Mouse (Mus musculus): ENCODE results near the gene 9530003J23Rik.
"Not testable (repeated sequence)": the region's sequence is repeated elsewhere in the genome, so short reads cannot be mapped to it uniquely, and the experiment has no call there.

The 9530003J23Rik gene

GRCm38 (mm10) chr10:117238603-117239002 lies at the start of gene 9530003J23Rik:
Gene 9530003J23Rik (minus strand): TSS chr10:117238703.
- in situ Hi-C loops (cut with MboI; ENCODE audit: low pct_unique_long_range_greater_than_20kb in 1 of 2, low sequenced_read_pairs in 2 of 2, unreplicated experiment in 1 of 2): loop anchor here (10.0 to 25.0 kb wide), 2 partner anchors 196 to 199 kb away; no protein-coding TSS in a partner anchor

GRCm38 (mm10) chr10:117287226-117287850 lies 48.8 kb upstream of the 9530003J23Rik start:
- in situ Hi-C loops (cut with MboI; ENCODE audit: low pct_unique_long_range_greater_than_20kb in 1 of 2, low sequenced_read_pairs in 2 of 2, unreplicated experiment in 1 of 2): no loop called here

DNA sequence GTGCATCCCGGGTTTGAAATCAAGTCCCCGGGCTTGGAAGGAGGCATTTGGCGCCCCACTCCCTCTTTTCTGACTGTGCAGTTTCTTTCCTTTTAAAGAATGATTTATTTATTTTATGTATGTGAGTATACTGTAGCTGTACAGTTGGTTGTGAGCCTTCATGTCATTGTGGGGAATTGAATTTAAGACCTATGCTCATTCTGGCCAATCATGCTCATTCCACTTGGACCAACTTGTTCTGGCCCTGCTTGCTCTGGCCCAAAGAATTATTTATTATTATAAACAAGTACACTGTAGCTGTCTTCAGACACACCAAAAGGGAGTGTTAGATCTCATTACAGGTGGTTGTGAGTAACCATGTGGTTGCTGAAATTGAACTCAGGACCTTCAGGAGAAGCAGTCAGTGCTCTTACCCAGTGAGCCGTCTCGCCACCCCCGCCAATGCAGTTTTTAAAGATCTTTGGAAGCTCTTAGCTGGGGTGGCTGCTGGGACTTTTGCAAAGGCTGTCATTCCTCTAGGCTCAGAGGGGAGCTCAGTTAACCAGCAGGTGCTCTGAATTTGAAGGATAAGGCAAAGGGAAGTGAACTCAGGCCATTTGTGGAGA lies 48.0 kb upstream of the 9530003J23Rik start:
- in situ Hi-C loops (cut with MboI; ENCODE audit: low pct_unique_long_range_greater_than_20kb in 1 of 2, low sequenced_read_pairs in 2 of 2, unreplicated experiment in 1 of 2): no loop called here

DNA sequence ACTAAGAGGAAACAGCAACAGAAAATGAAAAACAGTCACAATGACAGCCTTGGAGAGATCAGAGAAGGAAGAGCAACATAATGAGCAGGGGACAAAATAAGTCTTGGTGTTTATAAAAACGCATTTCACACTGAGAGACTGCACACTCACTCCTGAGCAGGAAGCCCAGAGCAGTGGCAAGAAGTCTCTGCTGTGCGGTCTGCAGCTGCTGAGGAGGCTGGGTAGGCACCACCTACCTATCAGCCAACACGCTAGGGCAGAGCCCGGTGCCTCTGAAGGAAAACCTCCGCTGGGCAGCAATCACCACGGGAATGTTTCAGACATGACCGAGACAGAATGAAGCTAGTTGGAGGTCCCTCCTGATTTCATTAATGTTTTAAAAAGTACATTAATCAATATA lies 47.1 kb upstream of the 9530003J23Rik start:
- in situ Hi-C loops (cut with MboI; ENCODE audit: low pct_unique_long_range_greater_than_20kb in 1 of 2, low sequenced_read_pairs in 2 of 2, unreplicated experiment in 1 of 2): not testable (repeated sequence)

DNA sequence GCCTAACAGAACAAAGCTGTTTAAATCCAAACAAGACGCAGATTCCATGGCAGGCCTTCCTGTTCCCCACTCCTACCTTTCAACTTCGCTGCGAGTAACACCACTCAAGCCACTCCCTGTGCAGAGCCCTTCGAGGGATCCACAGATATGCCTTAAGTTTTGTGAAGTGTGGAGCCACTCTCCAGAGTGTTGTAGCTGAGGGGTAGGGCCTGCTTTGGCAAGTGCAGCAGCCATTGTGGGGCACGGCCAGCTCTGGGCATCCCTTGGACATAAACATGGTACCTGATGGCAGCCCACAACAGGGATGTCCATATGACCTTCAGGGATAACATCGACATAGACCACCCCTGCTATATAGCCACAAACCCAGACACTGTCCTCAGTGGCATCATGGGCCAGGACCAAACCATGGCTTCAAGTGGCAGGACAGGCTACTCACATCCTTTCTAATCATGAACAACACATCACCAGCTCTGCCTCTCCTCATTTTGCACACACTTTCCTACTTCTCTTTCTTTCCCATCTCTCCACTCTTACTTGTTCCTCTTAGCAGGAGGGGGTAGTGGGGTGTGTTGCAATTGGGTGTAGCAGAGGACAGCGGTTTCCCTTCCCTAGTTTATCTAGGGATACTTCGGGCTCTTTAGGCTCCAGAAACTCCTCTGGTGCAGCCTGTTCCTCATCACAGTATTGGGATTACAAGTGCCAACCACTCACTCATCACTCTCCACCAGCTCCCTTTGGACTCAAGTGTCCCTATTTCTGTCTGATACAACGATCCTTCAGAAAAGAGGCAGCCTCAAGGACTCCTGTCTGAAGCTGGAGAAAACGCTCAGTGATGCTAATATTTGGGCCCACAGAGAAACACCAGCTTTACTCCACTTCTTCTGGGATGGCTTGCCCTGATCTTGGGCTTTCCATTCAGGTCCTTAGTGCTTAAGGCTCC lies 46.3 kb upstream of the 9530003J23Rik start:
- in situ Hi-C loops (cut with MboI; ENCODE audit: low pct_unique_long_range_greater_than_20kb in 1 of 2, low sequenced_read_pairs in 2 of 2, unreplicated experiment in 1 of 2): no loop called here

DNA sequence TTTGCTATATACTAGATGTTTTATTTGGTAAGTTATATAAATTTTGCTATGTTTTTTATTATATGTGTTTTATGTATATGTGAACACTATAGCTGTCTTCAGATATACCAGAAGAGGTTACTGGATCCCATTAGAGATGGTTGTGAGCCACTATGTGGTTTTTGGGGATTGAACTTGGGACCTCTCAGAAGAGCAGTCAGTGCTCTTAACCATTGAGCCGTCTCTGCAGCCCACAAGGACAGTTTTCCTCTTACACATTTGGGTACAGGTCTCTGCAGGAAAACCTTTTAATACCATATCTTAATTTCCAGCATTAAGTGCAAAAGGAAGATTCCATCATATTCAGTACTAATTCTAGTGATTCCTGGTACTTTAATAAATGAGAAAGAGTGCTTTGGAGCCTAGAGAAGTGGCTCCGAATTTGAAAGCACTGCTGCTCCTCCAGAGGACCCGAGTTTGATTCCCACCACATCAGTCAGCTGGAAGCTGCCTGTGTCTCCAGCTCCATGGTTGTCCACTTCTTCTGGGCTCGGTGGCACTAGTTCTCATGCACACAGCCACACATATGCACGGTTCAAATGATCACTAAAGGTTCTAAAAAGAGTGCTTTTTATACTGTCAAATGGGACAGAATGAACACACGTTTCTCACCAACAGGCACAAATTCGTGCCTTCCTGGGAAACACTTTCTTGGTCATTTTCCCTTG lies 45.5 kb upstream of the 9530003J23Rik start:
- in situ Hi-C loops (cut with MboI; ENCODE audit: low pct_unique_long_range_greater_than_20kb in 1 of 2, low sequenced_read_pairs in 2 of 2, unreplicated experiment in 1 of 2): no loop called here

DNA sequence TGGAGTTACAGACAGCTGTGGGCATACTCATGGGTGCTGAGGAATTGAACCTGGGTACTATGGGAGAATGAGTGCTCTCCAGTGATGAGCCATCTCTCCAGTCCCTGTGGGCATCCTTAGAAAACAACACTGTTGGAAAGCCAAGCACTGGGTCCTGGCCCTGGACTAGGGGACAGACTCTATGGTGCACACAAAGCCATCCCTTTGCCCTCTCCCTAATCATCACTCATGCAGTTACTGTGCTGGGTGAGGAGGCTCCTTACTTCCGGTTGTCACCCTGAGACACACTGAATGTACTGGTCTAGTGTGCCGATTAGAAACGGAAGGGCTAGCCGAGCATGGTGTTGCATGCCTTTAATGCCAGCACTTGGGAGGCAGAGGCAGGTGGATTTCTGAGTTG lies 44.7 kb upstream of the 9530003J23Rik start:
- in situ Hi-C loops (cut with MboI; ENCODE audit: low pct_unique_long_range_greater_than_20kb in 1 of 2, low sequenced_read_pairs in 2 of 2, unreplicated experiment in 1 of 2): not testable (repeated sequence)

DNA sequence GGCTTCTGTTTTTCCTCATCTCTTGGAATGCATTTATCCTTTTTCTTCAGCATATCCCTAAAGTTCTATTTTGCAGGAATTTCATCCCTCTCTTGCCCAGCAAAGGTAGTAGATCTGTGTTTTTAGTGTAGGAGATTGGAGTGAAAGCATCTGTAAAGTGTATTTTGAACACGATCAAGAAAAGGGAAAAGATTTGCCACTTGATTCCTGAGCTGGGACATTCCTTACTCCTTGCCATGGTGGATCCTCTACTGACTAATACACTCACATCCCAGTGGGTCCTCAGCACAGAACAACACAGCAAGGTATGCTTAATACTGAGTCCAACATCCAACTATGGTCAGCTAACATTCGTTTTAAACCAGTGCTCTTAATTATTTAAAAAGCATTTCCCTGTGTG lies 44.0 kb upstream of the 9530003J23Rik start:
- in situ Hi-C loops (cut with MboI; ENCODE audit: low pct_unique_long_range_greater_than_20kb in 1 of 2, low sequenced_read_pairs in 2 of 2, unreplicated experiment in 1 of 2): no loop called here

GRCm38 (mm10) chr10:117282049-117282448 lies 43.5 kb upstream of the 9530003J23Rik start, which contains the start of gene Lyz2:
Gene Lyz2 (minus strand): TSS chr10:117282321.
- in situ Hi-C loops (cut with MboI; ENCODE audit: low pct_unique_long_range_greater_than_20kb in 1 of 2, low sequenced_read_pairs in 2 of 2, unreplicated experiment in 1 of 2): no loop called here

DNA sequence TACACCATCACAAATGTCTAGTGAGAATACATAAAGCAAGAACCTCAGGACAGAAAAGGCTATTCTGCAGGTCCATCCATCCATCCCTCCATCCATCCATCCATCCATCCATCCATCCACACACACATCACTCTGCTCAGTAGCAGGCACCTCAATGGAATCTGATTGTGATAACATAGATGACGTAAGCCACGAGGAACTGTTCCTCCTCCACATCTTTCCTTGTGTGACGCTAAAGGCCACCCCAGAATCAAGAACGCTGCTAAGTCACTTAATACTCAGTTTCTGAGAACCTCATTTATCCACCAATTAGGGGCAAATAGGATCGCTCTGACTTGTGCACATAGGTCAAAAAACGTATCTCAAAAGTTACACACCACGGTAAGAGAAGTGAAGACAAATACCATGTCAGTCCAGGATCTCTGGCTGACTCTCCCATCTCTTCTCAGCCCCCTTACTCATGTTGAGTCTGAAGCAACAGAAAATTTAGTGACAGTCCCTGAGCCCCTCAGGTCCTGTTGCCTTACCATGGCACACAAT lies 42.9 kb upstream of the 9530003J23Rik start:
- in situ Hi-C loops (cut with MboI; ENCODE audit: low pct_unique_long_range_greater_than_20kb in 1 of 2, low sequenced_read_pairs in 2 of 2, unreplicated experiment in 1 of 2): no loop called here

DNA sequence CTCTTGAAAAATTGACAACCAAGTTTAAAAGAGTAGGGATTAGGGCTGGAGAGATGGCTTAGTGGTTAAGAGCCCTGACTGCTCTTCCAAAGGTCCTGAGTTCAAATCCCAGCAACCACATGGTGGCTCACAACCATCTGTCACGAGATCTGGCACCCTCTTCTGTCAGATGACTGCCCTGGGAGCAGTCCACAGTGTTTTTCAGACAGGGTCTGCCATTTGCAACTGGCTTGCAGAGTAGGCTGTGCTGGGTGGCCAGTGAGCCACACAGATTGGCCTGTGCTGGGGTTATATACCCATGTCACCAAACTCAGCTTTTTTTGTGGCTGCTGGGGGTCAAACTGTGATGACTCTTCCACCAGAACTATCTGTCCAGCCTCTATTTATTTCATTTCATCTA lies 41.5 kb upstream of the 9530003J23Rik start:
- in situ Hi-C loops (cut with MboI; ENCODE audit: low pct_unique_long_range_greater_than_20kb in 1 of 2, low sequenced_read_pairs in 2 of 2, unreplicated experiment in 1 of 2): no loop called here

- in situ Hi-C loops (cut with MboI; ENCODE audit: low pct_unique_long_range_greater_than_20kb in 1 of 2, low sequenced_read_pairs in 2 of 2, unreplicated experiment in 1 of 2): not testable (repeated sequence)
Measured at GRCm38 (mm10) chr10:117278510-117278909, 40.0 kb upstream of the 9530003J23Rik start.

GRCm38 (mm10) chr10:117277779-117278178 lies 39.3 kb upstream of the 9530003J23Rik start:
- in situ Hi-C loops (cut with MboI; ENCODE audit: low pct_unique_long_range_greater_than_20kb in 1 of 2, low sequenced_read_pairs in 2 of 2, unreplicated experiment in 1 of 2): not testable (repeated sequence)

- in situ Hi-C loops (cut with MboI; ENCODE audit: low pct_unique_long_range_greater_than_20kb in 1 of 2, low sequenced_read_pairs in 2 of 2, unreplicated experiment in 1 of 2): no loop called here
Measured at GRCm38 (mm10) chr10:117275681-117276369, 37.3 kb upstream of the 9530003J23Rik start.

GRCm38 (mm10) chr10:117274645-117275044 lies 36.1 kb upstream of the 9530003J23Rik start:
- in situ Hi-C loops (cut with MboI; ENCODE audit: low pct_unique_long_range_greater_than_20kb in 1 of 2, low sequenced_read_pairs in 2 of 2, unreplicated experiment in 1 of 2): not testable (repeated sequence)

DNA sequence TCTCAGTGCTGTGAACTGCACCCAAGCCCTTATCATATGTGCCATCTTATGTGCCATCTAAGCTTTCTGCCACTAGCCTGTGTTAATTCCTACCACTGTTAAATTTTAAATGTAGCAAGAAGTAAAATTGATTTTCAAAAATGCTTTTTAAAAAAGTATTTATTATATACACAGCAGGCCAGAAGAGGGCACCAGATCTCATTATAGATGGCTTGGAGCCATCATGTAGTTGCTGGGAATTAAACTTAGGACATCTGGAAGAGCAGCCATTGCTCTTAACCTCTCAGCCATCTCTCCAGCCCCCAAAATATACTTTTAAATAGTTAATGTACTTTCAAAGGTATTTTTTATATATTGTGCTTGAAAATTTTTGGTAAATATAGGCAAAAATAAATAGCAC lies 33.5 kb upstream of the 9530003J23Rik start:
- in situ Hi-C loops (cut with MboI; ENCODE audit: low pct_unique_long_range_greater_than_20kb in 1 of 2, low sequenced_read_pairs in 2 of 2, unreplicated experiment in 1 of 2): no loop called here

DNA sequence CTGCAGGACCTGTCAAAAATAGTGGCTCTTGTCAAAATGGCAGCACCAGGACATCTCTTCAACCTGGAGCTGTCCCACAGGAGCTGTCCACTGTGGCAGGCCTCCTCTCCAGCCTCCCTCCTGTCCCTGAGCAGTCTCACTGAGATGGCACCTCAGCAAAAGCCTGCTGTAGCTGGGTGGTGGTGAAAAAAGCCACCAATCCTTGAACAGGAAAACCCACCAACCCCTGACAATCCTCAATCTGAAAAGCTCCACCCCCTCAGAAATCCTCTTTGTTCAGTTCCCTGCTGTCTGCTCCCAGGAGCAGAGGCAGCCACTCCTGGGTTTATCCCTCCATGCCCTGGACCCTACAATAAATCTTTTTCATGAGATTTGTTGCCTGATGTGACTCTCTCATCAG lies 21.4 kb upstream of the 9530003J23Rik start:
- in situ Hi-C loops (cut with MboI; ENCODE audit: low pct_unique_long_range_greater_than_20kb in 1 of 2, low sequenced_read_pairs in 2 of 2, unreplicated experiment in 1 of 2): no loop called here

GRCm38 (mm10) chr10:117235866-117236265 lies 2.6 kb downstream of the 9530003J23Rik start:
- in situ Hi-C loops (cut with MboI; ENCODE audit: low pct_unique_long_range_greater_than_20kb in 1 of 2, low sequenced_read_pairs in 2 of 2, unreplicated experiment in 1 of 2): loop anchor here (10.0 to 25.0 kb wide), 2 partner anchors 199 to 201 kb away; no protein-coding TSS in a partner anchor
